Comparison of ENCODE assay signal across 28 mouse cellular contexts in genomic region chr8:119644429-119644960, GRCm38 (mm10). TPM values are rescaled to one million over a fixed set of nuclear protein-coding genes. Genes with fewer than 3 reads are reported as not detected.
A peak's percentile ranks its signal among the peaks of the same experiment; 100 is the strongest.
DNase-seq lines count a peak whose midpoint lies in the region; ATAC-seq and TF ChIP-seq lines count a peak whose summit lies in the region.
"Had no signal": no experiment of that assay in that cellular context is flagged by ENCODE, and none has a peak within 500 bp of the region (broad histone marks: within the 10 kb centered on the region; RNA-seq: fewer than 3 reads in every experiment).

No protein-coding gene starts in this region.

- H3K9me3 ChIP-seq in forebrain, embryonic 12.5 days: 0 out of 2 replicates have a peak, but pooled peaks cover 2% of the 10 kb centered on the region
- H3K9me3 ChIP-seq in forebrain, postnatal 0 days (ENCODE audit: low read length): no peaks in the 10 kb centered on the region
- no peaks in the 10 kb centered on the region for H3K9me3 ChIP-seq in embryonic facial prominence, embryonic 11.5 days (replicated peaks; ENCODE audit: control insufficient read depth, low read length)
- H3K9me3 ChIP-seq in hindbrain, embryonic 16.5 days (ENCODE audit: control insufficient read depth, low read length): no peaks in the 10 kb centered on the region
- H3K9me3 ChIP-seq in neural tube, embryonic 13.5 days: no peaks in the 10 kb centered on the region
- no peaks in the 10 kb centered on the region for H3K9me3 ChIP-seq in limb, embryonic 10.5 days (replicated peaks)
- H3K9me3 ChIP-seq: embryonic facial prominence, embryonic 12.5 days; kidney, embryonic 15.5 days; limb, embryonic 15.5 days had no signal

- WGBS in forebrain, embryonic 12.5 days: 78% methylated on average over 17 of the region's 17 CpGs
- 67% methylated on average over 17 of the region's 17 CpGs for WGBS in forebrain, postnatal 0 days
- 65% methylated on average over 17 of the region's 17 CpGs for WGBS in embryonic facial prominence, embryonic 11.5 days
- WGBS in hindbrain, embryonic 16.5 days: 69% methylated on average over 17 of the region's 17 CpGs
- 57% methylated on average over 17 of the region's 17 CpGs for WGBS in neural tube, embryonic 13.5 days
- WGBS in limb, embryonic 10.5 days: 73% methylated on average over 17 of the region's 17 CpGs

- 0 out of 2 replicates have a peak overlapping the region, but pooled peaks have one; percentile 8 for H3K27ac ChIP-seq in forebrain, embryonic 12.5 days
- H3K27ac ChIP-seq in forebrain, postnatal 0 days (ENCODE audit: low read depth, low read length): no peak overlapping the region
- H3K27ac ChIP-seq in embryonic facial prominence, embryonic 11.5 days (replicated peaks; ENCODE audit: low read depth, low read length): no peak overlapping the region
- peak overlapping the region; percentile 42 for H3K27ac ChIP-seq in hindbrain, embryonic 16.5 days (ENCODE audit: low read depth, low read length)
- peak overlapping the region; percentile 81 for H3K27ac ChIP-seq in neural tube, embryonic 13.5 days (replicated peaks)
- H3K27ac ChIP-seq in gastrocnemius, adult 2 months: no peak overlapping the region
- H3K27ac ChIP-seq in limb, embryonic 10.5 days: no peak overlapping the region
- H3K27ac ChIP-seq: embryonic facial prominence, embryonic 12.5 days; kidney, embryonic 15.5 days; left cerebral cortex, adult 2 months; limb, embryonic 15.5 days; liver, embryonic 14.5 days had no signal

- no peaks in the 10 kb centered on the region for H3K36me3 ChIP-seq in forebrain, embryonic 12.5 days (replicated peaks)
- no peaks in the 10 kb centered on the region for H3K36me3 ChIP-seq in forebrain, postnatal 0 days (ENCODE audit: insufficient read depth)
- no peaks in the 10 kb centered on the region for H3K36me3 ChIP-seq in embryonic facial prominence, embryonic 11.5 days (replicated peaks; ENCODE audit: control insufficient read depth, insufficient read depth, low read depth, low read length)
- H3K36me3 ChIP-seq in hindbrain, embryonic 16.5 days (ENCODE audit: control insufficient read depth, insufficient read depth, low read length): no peaks in the 10 kb centered on the region
- H3K36me3 ChIP-seq in neural tube, embryonic 13.5 days: no peaks in the 10 kb centered on the region
- no peaks in the 10 kb centered on the region for H3K36me3 ChIP-seq in limb, embryonic 10.5 days
- H3K36me3 ChIP-seq: embryonic facial prominence, embryonic 12.5 days; heart, embryonic 12.5 days; kidney, embryonic 15.5 days; limb, embryonic 15.5 days had no signal

- no peak overlapping the region for H3K4me2 ChIP-seq in forebrain, embryonic 12.5 days
- H3K4me2 ChIP-seq in forebrain, postnatal 0 days (ENCODE audit: low read depth): no peak overlapping the region
- no peak overlapping the region for H3K4me2 ChIP-seq in embryonic facial prominence, embryonic 11.5 days (ENCODE audit: low read depth, low read length)
- H3K4me2 ChIP-seq in hindbrain, embryonic 16.5 days (ENCODE audit: low read length): no peak overlapping the region
- H3K4me2 ChIP-seq in neural tube, embryonic 13.5 days: 0 out of 2 replicates have a peak overlapping the region, but pooled peaks have one; percentile 1
- H3K4me2 ChIP-seq: embryonic facial prominence, embryonic 12.5 days; forebrain, embryonic 13.5 days; heart, embryonic 12.5 days; kidney, embryonic 15.5 days; limb, embryonic 15.5 days; lung, embryonic 14.5 days had no signal

- intact Hi-C loops in gastrocnemius, adult 2 months (cut with DNase I): no loop called here

- H3K27me3 ChIP-seq in forebrain, embryonic 12.5 days: no peaks in the 10 kb centered on the region
- no peaks in the 10 kb centered on the region for H3K27me3 ChIP-seq in forebrain, postnatal 0 days (ENCODE audit: insufficient read depth, low read length)
- no peaks in the 10 kb centered on the region for H3K27me3 ChIP-seq in embryonic facial prominence, embryonic 11.5 days (ENCODE audit: control insufficient read depth, insufficient read depth, low read length)
- H3K27me3 ChIP-seq in hindbrain, embryonic 16.5 days (replicated peaks; ENCODE audit: control insufficient read depth, insufficient read depth, low read length): no peaks in the 10 kb centered on the region
- H3K27me3 ChIP-seq in neural tube, embryonic 13.5 days: no peaks in the 10 kb centered on the region
- H3K27me3 ChIP-seq in limb, embryonic 10.5 days (ENCODE audit: low read depth, poor library complexity, severe bottlenecking): no peaks in the 10 kb centered on the region
- H3K27me3 ChIP-seq: embryonic facial prominence, embryonic 12.5 days; forebrain, embryonic 13.5 days; heart, embryonic 12.5 days; limb, embryonic 15.5 days had no signal

- 0 out of 2 replicates have a peak, but pooled peaks cover 6% of the 10 kb centered on the region for H3K4me1 ChIP-seq in forebrain, embryonic 12.5 days
- H3K4me1 ChIP-seq in forebrain, postnatal 0 days (ENCODE audit: insufficient read depth): no peaks in the 10 kb centered on the region
- H3K4me1 ChIP-seq in embryonic facial prominence, embryonic 11.5 days (ENCODE audit: control insufficient read depth, insufficient read depth, low read length): no peaks in the 10 kb centered on the region
- peaks cover 12% of the 10 kb centered on the region for H3K4me1 ChIP-seq in hindbrain, embryonic 16.5 days (ENCODE audit: control insufficient read depth, insufficient read depth, low read depth, low read length)
- H3K4me1 ChIP-seq in neural tube, embryonic 13.5 days (replicated peaks): peaks cover 26% of the 10 kb centered on the region
- 0 out of 2 replicates have a peak, but pooled peaks cover 11% of the 10 kb centered on the region for H3K4me1 ChIP-seq in limb, embryonic 10.5 days
- H3K4me1 ChIP-seq: embryonic facial prominence, embryonic 12.5 days; forebrain, embryonic 13.5 days; heart, embryonic 12.5 days; megakaryocyte, embryonic 14.5 days had no signal

- H3K4me3 ChIP-seq in forebrain, embryonic 12.5 days (replicated peaks): no peak overlapping the region
- H3K4me3 ChIP-seq in forebrain, postnatal 0 days (ENCODE audit: low read depth, low read length): no peak overlapping the region
- H3K4me3 ChIP-seq in embryonic facial prominence, embryonic 11.5 days (ENCODE audit: low read depth, low read length): no peak overlapping the region
- no peak overlapping the region for H3K4me3 ChIP-seq in hindbrain, embryonic 16.5 days (ENCODE audit: low read length)
- no peak overlapping the region for H3K4me3 ChIP-seq in neural tube, embryonic 13.5 days
- H3K4me3 ChIP-seq in gastrocnemius, adult 2 months: no peak overlapping the region
- H3K4me3 ChIP-seq in limb, embryonic 10.5 days: no peak overlapping the region
- H3K4me3 ChIP-seq: embryonic facial prominence, embryonic 12.5 days; forebrain, embryonic 13.5 days; heart, embryonic 12.5 days; kidney, embryonic 15.5 days; left cerebral cortex, adult 2 months; limb, embryonic 15.5 days; megakaryocyte, embryonic 14.5 days had no signal

- no peak overlapping the region for H3K9ac ChIP-seq in forebrain, embryonic 12.5 days
- H3K9ac ChIP-seq in forebrain, postnatal 0 days: no peak overlapping the region
- no peak overlapping the region for H3K9ac ChIP-seq in embryonic facial prominence, embryonic 11.5 days (replicated peaks; ENCODE audit: low read length)
- H3K9ac ChIP-seq in hindbrain, embryonic 16.5 days (ENCODE audit: low read depth, low read length): no peak overlapping the region
- no peak overlapping the region for H3K9ac ChIP-seq in neural tube, embryonic 13.5 days
- H3K9ac ChIP-seq: embryonic facial prominence, embryonic 12.5 days; forebrain, embryonic 13.5 days; heart, embryonic 12.5 days; kidney, embryonic 15.5 days; limb, embryonic 15.5 days; liver, embryonic 14.5 days; lung, embryonic 14.5 days had no signal

- no peak for ATAC-seq in forebrain, embryonic 12.5 days (ENCODE audit: low FRiP score)
- no peak for ATAC-seq in forebrain, postnatal 0 days
- ATAC-seq in embryonic facial prominence, embryonic 11.5 days (replicated peaks; ENCODE audit: insufficient number of reproducible peaks, low FRiP score, low TSS enrichment, low read depth): no peak
- ATAC-seq in hindbrain, embryonic 16.5 days: peak; percentile 55
- peak; percentile 65 for ATAC-seq in neural tube, embryonic 13.5 days (ENCODE audit: low read depth)
- ATAC-seq: activated CD4-positive, CD25-positive, alpha-beta regulatory T cell, adult 4 months; forebrain, embryonic 13.5 days; intestine, postnatal 0 days had no signal

- no peak for DNase-seq in forebrain, postnatal 0 days
- peak; percentile 43 for DNase-seq in embryonic facial prominence, embryonic 11.5 days (ENCODE audit: low spot score)
- no peak for DNase-seq in spleen, postnatal 36 days (ENCODE audit: low spot score in 2 of 2)
- no peak for DNase-seq in gastrocnemius, adult 2 months
- no peak for DNase-seq in limb, embryonic 10.5 days (ENCODE audit: low spot score)
- DNase-seq: adrenal gland, postnatal 10 days; cerebellum, adult 9-11 months; gastrocnemius, postnatal 14 days; heart, adult 18-20 months; heart, postnatal 10 days; layer of hippocampus, adult 9-11 months; lung, embryonic 14.5 days; right cerebral cortex, postnatal 25 days; spleen, adult 18-20 months had no signal

- no peak for TF ChIP-seq CTCF in forebrain, postnatal 0 days (IDR thresholded peaks at IDR 0.05; ENCODE audit: low read depth)
- TF ChIP-seq CTCF in gastrocnemius, adult 2 months (IDR thresholded peaks at IDR 0.05): no peak

RNA-seq across cellular contexts. Expression of gene Kcng4, which starts 9.0 kb away (rescaled TPM):
- polyA plus RNA-seq in forebrain, embryonic 12.5 days (2016; fragmentation: Nextera tagmentation; extraction: Ambion mirVana): 0.06 and 0.08 TPM in 2 replicates
- total RNA-seq in forebrain, postnatal 0 days (2014; rRNA removed): 0.38 and 1.5 TPM in 2 replicates
- 0.34 and 0.90 TPM in 2 replicates for polyA plus RNA-seq in forebrain, postnatal 0 days (2015; fragmentation: Nextera tagmentation; extraction: Ambion mirVana)
- polyA plus RNA-seq in embryonic facial prominence, embryonic 11.5 days (2014; fragmentation: Nextera tagmentation; extraction: Ambion mirVana): 0.15 TPM in 1 of 2 replicates, not detected in the other
- polyA plus RNA-seq in hindbrain, embryonic 16.5 days (2015; fragmentation: Nextera tagmentation; extraction: Ambion mirVana): 0.13 and 0.14 TPM in 2 replicates
- polyA plus RNA-seq in neural tube, embryonic 13.5 days (2015; fragmentation: Nextera tagmentation; extraction: Ambion mirVana): not detected in 2 replicates
- 10 to 100 TPM; 14.1 to 14.3 TPM for total RNA-seq in gastrocnemius, adult 2 months (2021)
- polyA plus RNA-seq in limb, embryonic 10.5 days (2016; fragmentation: Nextera tagmentation; extraction: Ambion mirVana): 0.04 TPM in 1 of 2 replicates, not detected in the other
- total RNA-seq: common myeloid progenitor, adult 5-6 weeks had no signal
- polyA plus RNA-seq: activated CD4-positive, CD25-positive, alpha-beta regulatory T cell, adult 4 months; heart, embryonic 12.5 days; liver, embryonic 14.5 days; lung, embryonic 14.5 days had no signal

RNA-seq across cellular contexts. Expression of gene Wfdc1, which starts 21.7 kb away (rescaled TPM):
- 0.47 and 1.0 TPM in 2 replicates for polyA plus RNA-seq in forebrain, embryonic 12.5 days (2016; fragmentation: Nextera tagmentation; extraction: Ambion mirVana)
- 8.6 and 8.9 TPM in 2 replicates for total RNA-seq in forebrain, postnatal 0 days (2014; rRNA removed)
- 8.3 and 9.0 TPM in 2 replicates for polyA plus RNA-seq in forebrain, postnatal 0 days (2015; fragmentation: Nextera tagmentation; extraction: Ambion mirVana)
- 5.7 and 14.3 TPM in 2 replicates for polyA plus RNA-seq in embryonic facial prominence, embryonic 11.5 days (2014; fragmentation: Nextera tagmentation; extraction: Ambion mirVana)
- polyA plus RNA-seq in hindbrain, embryonic 16.5 days (2015; fragmentation: Nextera tagmentation; extraction: Ambion mirVana): 7.1 and 8.3 TPM in 2 replicates
- 2.8 and 3.4 TPM in 2 replicates for polyA plus RNA-seq in neural tube, embryonic 13.5 days (2015; fragmentation: Nextera tagmentation; extraction: Ambion mirVana)
- 10 to 100 TPM; 96.5 to 98.7 TPM for total RNA-seq in gastrocnemius, adult 2 months (2021)
- polyA plus RNA-seq in limb, embryonic 10.5 days (2016; fragmentation: Nextera tagmentation; extraction: Ambion mirVana): 0.10 TPM in 1 of 2 replicates, not detected in the other
- total RNA-seq: common myeloid progenitor, adult 5-6 weeks had no signal
- polyA plus RNA-seq: activated CD4-positive, CD25-positive, alpha-beta regulatory T cell, adult 4 months had no signal

RNA-seq across cellular contexts. Expression of gene Adad2, which starts 31.9 kb away (rescaled TPM):
- polyA plus RNA-seq in forebrain, embryonic 12.5 days (2016; fragmentation: Nextera tagmentation; extraction: Ambion mirVana): 0.09 and 0.13 TPM in 2 replicates
- total RNA-seq in forebrain, postnatal 0 days (2014; rRNA removed): not detected in 2 replicates
- 0.09 and 0.16 TPM in 2 replicates for polyA plus RNA-seq in forebrain, postnatal 0 days (2015; fragmentation: Nextera tagmentation; extraction: Ambion mirVana)
- polyA plus RNA-seq in embryonic facial prominence, embryonic 11.5 days (2014; fragmentation: Nextera tagmentation; extraction: Ambion mirVana): 0.17 TPM in 1 of 2 replicates, not detected in the other
- polyA plus RNA-seq in hindbrain, embryonic 16.5 days (2015; fragmentation: Nextera tagmentation; extraction: Ambion mirVana): 0.23 and 0.29 TPM in 2 replicates
- polyA plus RNA-seq in neural tube, embryonic 13.5 days (2015; fragmentation: Nextera tagmentation; extraction: Ambion mirVana): not detected in 2 replicates
- not detected for total RNA-seq in gastrocnemius, adult 2 months (2021)
- not detected in 2 replicates for polyA plus RNA-seq in limb, embryonic 10.5 days (2016; fragmentation: Nextera tagmentation; extraction: Ambion mirVana)
- total RNA-seq: adrenal gland, postnatal 10 days; common myeloid progenitor, adult 5-6 weeks; gastrocnemius, postnatal 14 days; heart, adult 18-20 months; heart, postnatal 10 days had no signal
- polyA plus RNA-seq: activated CD4-positive, CD25-positive, alpha-beta regulatory T cell, adult 4 months; forebrain, embryonic 13.5 days; heart, embryonic 12.5 days; kidney, embryonic 15.5 days; liver, embryonic 14.5 days; lung, embryonic 14.5 days had no signal

RNA-seq across cellular contexts. Expression of gene Taf1c, which starts 39.5 kb away (rescaled TPM):
- polyA plus RNA-seq in forebrain, embryonic 12.5 days (2016; fragmentation: Nextera tagmentation; extraction: Ambion mirVana): 14.7 and 15.9 TPM in 2 replicates
- total RNA-seq in forebrain, postnatal 0 days (2014; rRNA removed): 17.6 and 21.1 TPM in 2 replicates
- 10.1 and 10.9 TPM in 2 replicates for polyA plus RNA-seq in forebrain, postnatal 0 days (2015; fragmentation: Nextera tagmentation; extraction: Ambion mirVana)
- polyA plus RNA-seq in embryonic facial prominence, embryonic 11.5 days (2014; fragmentation: Nextera tagmentation; extraction: Ambion mirVana): 10.3 and 11.0 TPM in 2 replicates
- 13.0 and 15.2 TPM in 2 replicates for polyA plus RNA-seq in hindbrain, embryonic 16.5 days (2015; fragmentation: Nextera tagmentation; extraction: Ambion mirVana)
- polyA plus RNA-seq in neural tube, embryonic 13.5 days (2015; fragmentation: Nextera tagmentation; extraction: Ambion mirVana): 13.5 and 14.7 TPM in 2 replicates
- total RNA-seq in gastrocnemius, adult 2 months (2021): 1 to 10 TPM; 5.2 to 6.6 TPM
- 15.8 and 16.0 TPM in 2 replicates for polyA plus RNA-seq in limb, embryonic 10.5 days (2016; fragmentation: Nextera tagmentation; extraction: Ambion mirVana)

RNA-seq across cellular contexts. Expression of gene Atp2c2, which starts 55.3 kb away (rescaled TPM):
- polyA plus RNA-seq in forebrain, embryonic 12.5 days (2016; fragmentation: Nextera tagmentation; extraction: Ambion mirVana): 0.26 and 0.87 TPM in 2 replicates
- total RNA-seq in forebrain, postnatal 0 days (2014; rRNA removed): not detected in 2 replicates
- polyA plus RNA-seq in forebrain, postnatal 0 days (2015; fragmentation: Nextera tagmentation; extraction: Ambion mirVana): 0.15 and 0.22 TPM in 2 replicates
- 1.1 and 1.3 TPM in 2 replicates for polyA plus RNA-seq in embryonic facial prominence, embryonic 11.5 days (2014; fragmentation: Nextera tagmentation; extraction: Ambion mirVana)
- polyA plus RNA-seq in hindbrain, embryonic 16.5 days (2015; fragmentation: Nextera tagmentation; extraction: Ambion mirVana): 0.49 and 0.75 TPM in 2 replicates
- polyA plus RNA-seq in neural tube, embryonic 13.5 days (2015; fragmentation: Nextera tagmentation; extraction: Ambion mirVana): 0.06 and 0.15 TPM in 2 replicates
- under 1 TPM; 0.08 to 0.10 TPM for total RNA-seq in gastrocnemius, adult 2 months (2021)
- 2.3 and 2.5 TPM in 2 replicates for polyA plus RNA-seq in limb, embryonic 10.5 days (2016; fragmentation: Nextera tagmentation; extraction: Ambion mirVana)
- total RNA-seq: common myeloid progenitor, adult 5-6 weeks; heart, postnatal 10 days had no signal
- polyA plus RNA-seq: activated CD4-positive, CD25-positive, alpha-beta regulatory T cell, adult 4 months; forebrain, embryonic 13.5 days had no signal

Comparison
In these comparisons a context has a peak if more than half of its experiments do, and no peak if none do; other contexts are left out.
1. H3K27ac ChIP-seq: peak in forebrain, embryonic 12.5 days (single experiment), hindbrain, embryonic 16.5 days (single experiment) and neural tube, embryonic 13.5 days (single experiment); none in forebrain, postnatal 0 days (single experiment), embryonic facial prominence, embryonic 11.5 days (single experiment), gastrocnemius, adult 2 months (single experiment) and limb, embryonic 10.5 days (single experiment).
2. ATAC-seq: peak in hindbrain, embryonic 16.5 days (single experiment) and neural tube, embryonic 13.5 days (single experiment); none in forebrain, embryonic 12.5 days (single experiment), forebrain, postnatal 0 days (single experiment) and embryonic facial prominence, embryonic 11.5 days (single experiment).